Mouse (Mus musculus): Measurements from ENCODE around the gene Gm8926.
"Not testable (repeated sequence)": the region's sequence is repeated elsewhere in the genome, so short reads cannot be mapped to it uniquely, and the experiment has no call there.

Gene Gm8926

DNA sequence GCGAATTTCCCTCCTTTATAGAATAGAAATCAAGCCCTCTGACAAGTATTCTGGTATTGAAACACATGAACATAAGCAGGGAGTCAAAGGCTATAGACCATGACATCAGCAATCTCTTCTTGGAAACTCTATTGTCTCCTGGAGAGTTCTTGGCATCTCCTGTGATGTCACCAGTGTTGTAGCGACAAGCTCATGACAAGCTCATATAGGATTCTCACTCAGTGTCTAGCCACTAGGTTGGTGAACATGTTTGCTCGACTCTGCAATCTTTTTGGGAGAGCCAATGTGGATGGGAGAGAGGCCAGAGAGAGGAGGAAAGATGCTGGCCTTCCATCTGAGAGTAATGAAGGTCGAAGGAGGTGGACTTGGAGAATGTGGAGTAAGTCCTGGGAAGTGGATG, at the start of gene Gm8926:
Gene Gm8926, plus strand, starts transcription at position 301 of the 400 bp plus-strand sequence.
- DNase-seq (ENCODE audit: low read depth), result not testable (repeated sequence)

All from c-Kit-positive CD71-negative TER-119-negative erythroid progenitor cells, embryonic 14.5 days (primary cell).